Mouse (Mus musculus): ENCODE measurements around the gene Rasl11b. TPM values are rescaled to one million over a fixed set of nuclear protein-coding genes. Genes with fewer than 3 reads are reported as not detected.

Gene Rasl11b
- 9.9 TPM for polyA plus RNA-seq (2014; fragmentation: Illumina TruSeq; extraction: RNeasy Lipid Tissue Mini Kit (QIAGEN cat#74804); ENCODE audit: low read depth, low replicate concordance)

GRCm38 (mm10) chr5:74194841-74195613 is at the start of gene Rasl11b:
Rasl11b (plus strand) TSS chr5:74195286.

Other genes with a start within 250 kb of the Rasl11b start
- gene Usp46, start 126.9 kb upstream of the Rasl11b start, polyA plus RNA-seq (2014; fragmentation: Illumina TruSeq; extraction: RNeasy Lipid Tissue Mini Kit (QIAGEN cat#74804); ENCODE audit: low read depth, low replicate concordance), result 44.2 TPM

All from kidney, adult 10 weeks (tissue).